Mouse (Mus musculus): ENCODE measurements around the gene Grik3.

- TF ChIP-seq CTCF (IDR thresholded peaks at IDR 0.05; ENCODE audit: low read depth) (no peak), EP300 (IDR thresholded peaks at IDR 0.05; ENCODE audit: low read depth) (no peak)
Measured at GRCm38 (mm10) chr4:125756393-125756792, 265.9 kb downstream of the Grik3 start.
